Mouse (Mus musculus) spleen, adult 12 weeks (tissue): ENCODE measurements at regions not wholly inside any gene's neighbourhood (a gene's known extent, or its start where the extent isn't known, plus 50 kb on each side); places are given as distances from the start of the nearest gene placed in this dataset.
A peak's percentile ranks its signal among the peaks of the same experiment; 100 is the strongest.

Experiments used
- DNase-seq: peaks from one replicate; pipeline ENCODE4 v3.0.0; 2022; ENCODE audit warnings: low spot score

GRCm38 (mm10) chr2:170258367-170258766, 110.5 kb upstream of the Zfp217 start:
- no peak for DNase-seq

- DNase-seq = no peak
Measured at GRCm38 (mm10) chr2:170257671-170258235, 109.8 kb upstream of the Zfp217 start.

GRCm38 (mm10) chr2:170255997-170256396, 108.1 kb upstream of the Zfp217 start:
- no peak for DNase-seq

GRCm38 (mm10) chr2:170255533-170255932, 107.6 kb upstream of the Zfp217 start:
- DNase-seq = no peak

- DNase-seq = no peak
Measured at GRCm38 (mm10) chr2:170253681-170254440, 106.0 kb upstream of the Zfp217 start.

- peak; percentile 35 for DNase-seq
Measured at GRCm38 (mm10) chr2:170252255-170253034, 104.5 kb upstream of the Zfp217 start.

- DNase-seq = no peak
Measured at GRCm38 (mm10) chr2:170250680-170251079, 102.8 kb upstream of the Zfp217 start.

- DNase-seq = no peak
Measured at GRCm38 (mm10) chr2:170247702-170248445, 100.0 kb upstream of the Zfp217 start.

- DNase-seq = no peak
Measured at GRCm38 (mm10) chr2:170245637-170246341, 97.9 kb upstream of the Zfp217 start.

- no peak for DNase-seq
Measured at GRCm38 (mm10) chr2:170244108-170244507, 96.2 kb upstream of the Zfp217 start.

- no peak for DNase-seq
Measured at GRCm38 (mm10) chr2:170237959-170238358, 90.1 kb upstream of the Zfp217 start.

- DNase-seq = no peak
Measured at GRCm38 (mm10) chr2:170233426-170233825, 85.5 kb upstream of the Zfp217 start.

GRCm38 (mm10) chr2:170229461-170230080, 81.7 kb upstream of the Zfp217 start:
- no peak for DNase-seq

- DNase-seq = no peak
Measured at GRCm38 (mm10) chr2:170228318-170228994, 80.6 kb upstream of the Zfp217 start.

- no peak for DNase-seq
Measured at GRCm38 (mm10) chr2:170223872-170224271, 76.0 kb upstream of the Zfp217 start.

- DNase-seq = no peak
Measured at GRCm38 (mm10) chr2:170222819-170223218, 74.9 kb upstream of the Zfp217 start.

- no peak for DNase-seq
Measured at GRCm38 (mm10) chr2:170221994-170222535, 74.2 kb upstream of the Zfp217 start.

- no peak for DNase-seq
Measured at GRCm38 (mm10) chr2:170220871-170221369, 73.0 kb upstream of the Zfp217 start.

- DNase-seq = no peak
Measured at GRCm38 (mm10) chr2:170220443-170220842, 72.5 kb upstream of the Zfp217 start.
